Mouse (Mus musculus) gastrocnemius, postnatal 4 days (tissue): ENCODE data around the gene Ifnl3. TPM values are rescaled to one million over a fixed set of nuclear protein-coding genes. Genes with fewer than 3 reads are reported as not detected.
"Not testable (repeated sequence)": the region's sequence is repeated elsewhere in the genome, so short reads cannot be mapped to it uniquely, and the experiment has no call there.

Experiments used
- DNase-seq, 2 experiments: peaks; one replicate each; pipeline ENCODE4 v3.0.0; 2021 to 2022; ENCODE audit warnings: low spot score in 2 of 2, mixed read lengths in 2 of 2
- long read RNA-seq, 2 experiments: library from polyadenylated mRNA; stranded (forward); transcript quantifications; one replicate each; pipeline ENCODE4 v2.0.0; 2021
- total RNA-seq, 2 experiments: library from RNA; stranded (reverse); gene quantifications; 2 replicates each; pipeline ENCODE4 v1.2.3; 2021

The Ifnl3 gene
- not detected for total RNA-seq
- long read RNA-seq, experiment 1, result 0 reads
- long read RNA-seq, experiment 2, result 0 reads

DNA sequence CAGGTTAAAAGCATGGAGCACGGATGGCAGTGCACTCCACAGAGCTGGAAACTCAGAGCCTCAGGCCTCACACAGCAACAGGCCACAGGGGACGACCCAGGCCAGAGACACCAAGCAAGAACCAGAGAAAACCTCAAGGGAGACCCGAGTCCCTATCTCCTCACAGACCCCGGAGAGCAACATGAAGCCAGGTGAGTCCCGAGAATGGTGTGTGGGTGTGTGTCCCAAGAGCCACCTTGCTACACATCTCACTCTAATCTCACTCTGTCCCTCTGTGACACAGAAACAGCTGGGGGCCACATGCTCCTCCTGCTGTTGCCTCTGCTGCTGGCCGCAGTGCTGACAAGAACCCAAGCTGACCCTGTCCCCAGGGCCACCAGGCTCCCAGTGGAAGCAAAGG lies at the start of gene Ifnl3:
Gene Ifnl3, plus strand, starts transcription at position 301 of the 400 bp plus-strand sequence.
- not testable (repeated sequence) for DNase-seq

DNA sequence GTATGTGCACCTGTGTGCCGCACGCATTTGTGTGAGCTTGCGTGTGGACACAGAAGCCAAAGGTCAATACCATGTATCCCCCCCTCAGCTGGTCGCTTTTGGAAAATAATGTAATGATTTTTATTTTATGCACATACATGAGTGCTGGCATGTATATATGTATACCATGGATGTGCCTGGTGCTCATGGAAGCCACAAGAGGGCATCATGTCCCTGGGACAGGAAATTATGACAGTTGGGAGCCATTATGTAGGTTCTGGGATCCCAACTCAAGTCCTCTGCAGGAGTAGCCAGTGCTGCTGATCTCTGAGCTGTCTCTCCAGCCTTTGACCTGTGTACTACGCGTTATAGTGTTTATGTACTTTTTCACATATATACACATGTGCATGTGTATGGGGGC lies 46.4 kb upstream of the Ifnl3 start:
- DNase-seq, result no peak

DNA sequence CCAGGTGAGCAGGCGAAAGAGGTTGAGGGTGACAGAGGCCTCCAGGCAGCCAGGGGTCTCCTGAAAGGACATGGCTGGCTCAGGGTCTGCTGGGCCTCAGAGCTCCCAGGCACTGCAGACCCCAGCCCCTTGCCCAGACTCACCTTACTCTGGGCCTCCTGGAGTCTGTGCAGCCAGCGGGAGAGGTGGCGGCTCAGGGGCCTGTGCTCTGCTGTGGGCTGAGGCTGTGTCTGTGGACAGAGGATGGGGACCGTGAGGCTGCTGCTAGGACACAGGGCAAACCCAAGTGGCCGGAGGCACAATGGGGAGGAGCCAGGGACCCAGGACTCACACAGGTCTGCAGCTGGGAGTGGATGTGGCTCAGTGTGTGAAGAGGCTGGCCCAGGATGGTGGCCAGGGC lies 45.3 kb upstream of the Ifnl3 start:
- DNase-seq, result no peak

DNA sequence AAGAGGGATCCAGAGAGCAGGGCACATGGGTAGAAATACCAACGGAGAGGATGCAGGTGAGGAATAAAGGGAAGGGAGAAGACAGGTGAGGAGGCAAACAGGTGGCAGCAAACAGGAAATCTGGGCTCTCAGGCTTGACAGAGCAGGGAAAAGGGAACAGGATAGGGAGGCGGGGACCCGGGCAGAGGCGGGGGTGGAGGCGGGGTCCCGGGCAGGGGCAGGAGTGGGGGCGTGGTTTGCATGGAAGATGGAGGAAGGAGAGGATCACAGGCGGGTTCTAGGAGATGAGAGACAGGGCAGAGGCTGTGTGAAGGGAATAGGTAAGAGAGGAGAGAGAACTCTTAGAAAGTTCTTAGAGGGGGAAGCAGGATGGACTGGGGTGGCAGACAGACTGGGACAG lies 43.8 kb upstream of the Ifnl3 start:
- DNase-seq, result no peak

DNA sequence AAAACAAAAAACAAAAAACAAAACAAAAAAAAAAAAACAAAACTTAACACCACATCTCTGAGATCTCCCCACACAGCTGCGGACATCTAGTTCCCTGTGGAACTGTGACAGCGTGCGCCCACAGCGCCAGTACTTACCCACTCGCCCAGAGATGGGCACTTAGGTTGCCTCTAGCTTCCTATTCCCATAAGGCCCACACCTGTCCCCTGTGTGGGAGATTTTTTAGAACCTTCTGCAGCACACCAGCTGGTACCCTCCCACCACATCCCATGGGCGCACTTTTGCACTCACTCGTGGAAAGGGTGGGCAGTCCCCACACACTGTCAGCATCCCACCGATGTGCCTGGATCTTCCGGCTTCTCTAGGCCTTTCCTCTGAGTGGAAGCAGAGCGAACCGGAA lies 39.8 kb upstream of the Ifnl3 start:
- no peak for DNase-seq

DNA sequence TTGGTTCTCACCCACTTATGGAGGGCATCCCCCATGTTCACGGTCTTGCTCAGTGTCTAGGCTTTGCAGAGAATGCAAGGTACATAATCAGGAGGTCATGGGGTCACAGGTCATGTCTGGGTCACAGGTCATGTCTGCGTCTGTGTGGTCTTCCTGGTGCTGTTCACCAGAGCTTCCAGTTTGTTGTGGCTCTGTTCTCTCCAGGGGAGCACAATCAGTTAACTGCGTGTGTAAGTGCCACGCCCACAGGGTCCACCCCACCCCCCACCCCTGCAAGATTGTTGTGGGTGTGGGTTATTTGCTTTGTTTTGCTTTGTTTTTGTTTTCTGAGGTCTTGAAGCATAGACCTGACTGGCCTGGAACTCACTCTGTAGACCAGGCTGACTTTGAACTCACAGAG lies 38.4 kb upstream of the Ifnl3 start:
- no peak for DNase-seq

DNA sequence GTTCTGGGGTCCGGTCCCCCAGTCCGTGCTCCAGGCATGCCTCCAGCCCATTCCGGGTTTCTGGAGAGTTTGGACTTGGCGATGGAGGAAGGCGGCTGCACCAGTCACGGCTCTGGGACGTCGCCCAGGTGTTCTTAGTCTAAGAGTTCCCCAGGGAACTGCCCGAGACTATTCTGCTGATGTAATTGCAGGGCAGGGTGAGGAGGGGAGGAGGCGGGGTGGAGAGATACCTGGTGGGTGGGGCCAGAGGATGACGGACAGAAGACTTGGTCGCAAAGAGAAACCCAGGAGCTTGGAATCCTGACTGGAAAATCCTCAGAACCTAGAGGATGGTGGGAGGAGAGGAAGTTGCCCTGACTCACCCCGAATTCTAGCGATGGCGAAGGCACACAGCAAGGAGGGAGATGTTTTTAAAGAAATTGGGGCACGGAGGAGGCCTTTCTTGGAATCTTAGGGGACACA lies 34.6 kb upstream of the Ifnl3 start:
- DNase-seq, result no peak

DNA sequence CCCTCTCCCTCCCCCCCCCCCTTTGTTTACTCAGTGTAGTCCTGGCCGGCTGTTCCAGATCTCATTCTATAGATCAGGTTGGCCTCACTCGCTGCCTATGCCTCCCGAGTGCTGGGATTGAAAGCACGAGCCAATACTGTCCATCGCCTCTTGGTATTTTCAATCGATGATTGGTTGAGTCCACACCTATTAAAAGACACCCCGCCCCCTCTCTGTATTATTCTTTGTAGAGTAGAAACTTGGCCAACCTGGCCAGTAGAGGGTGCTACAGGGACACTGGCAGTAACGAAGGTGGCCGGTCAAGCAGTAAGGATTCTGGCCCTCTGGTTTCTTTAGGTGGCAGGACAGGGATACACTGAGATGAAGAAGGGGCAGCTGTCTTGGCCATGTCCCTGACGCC lies 32.2 kb upstream of the Ifnl3 start:
- no peak for DNase-seq

DNA sequence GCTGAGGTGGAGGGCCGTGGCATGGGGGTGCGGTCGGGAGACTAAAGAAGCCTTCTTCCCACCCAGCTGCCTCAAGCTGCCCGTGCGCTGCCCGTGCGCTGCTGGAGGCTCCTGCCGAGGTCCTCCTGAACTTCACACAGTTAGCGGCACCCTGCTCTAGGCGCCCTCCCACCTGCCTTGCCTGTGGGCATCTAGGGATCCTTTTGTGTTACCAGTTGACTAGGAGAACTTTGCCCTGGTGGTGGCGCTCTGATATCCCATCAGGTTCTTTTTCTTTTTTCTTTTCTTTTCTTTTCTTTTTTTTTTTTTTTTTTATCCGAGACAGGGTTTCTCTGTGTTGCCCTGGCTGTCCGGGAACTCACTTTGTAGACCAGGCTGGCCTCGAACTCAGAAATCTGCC lies 31.7 kb upstream of the Ifnl3 start:
- DNase-seq, result no peak

DNA sequence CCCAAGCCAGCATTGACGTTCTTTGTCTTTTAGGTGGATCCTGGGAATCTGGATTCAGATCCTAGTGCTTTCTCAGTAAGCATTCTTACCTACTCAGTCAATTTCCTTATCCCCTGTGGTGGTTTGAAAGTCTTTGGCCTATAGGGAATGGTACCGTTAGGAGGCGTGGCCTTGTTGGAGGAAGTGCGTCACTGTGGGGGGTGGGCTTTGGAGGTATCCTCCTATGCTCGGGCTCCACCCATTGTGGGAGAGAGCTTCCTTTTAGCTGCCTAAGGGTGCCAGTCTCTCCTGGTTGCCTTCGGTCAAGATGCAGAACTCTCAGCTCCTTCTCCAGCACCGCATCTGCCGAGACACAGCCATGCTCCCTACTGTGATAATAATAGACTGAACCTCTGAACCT lies 30.3 kb upstream of the Ifnl3 start:
- DNase-seq, result no peak

DNA sequence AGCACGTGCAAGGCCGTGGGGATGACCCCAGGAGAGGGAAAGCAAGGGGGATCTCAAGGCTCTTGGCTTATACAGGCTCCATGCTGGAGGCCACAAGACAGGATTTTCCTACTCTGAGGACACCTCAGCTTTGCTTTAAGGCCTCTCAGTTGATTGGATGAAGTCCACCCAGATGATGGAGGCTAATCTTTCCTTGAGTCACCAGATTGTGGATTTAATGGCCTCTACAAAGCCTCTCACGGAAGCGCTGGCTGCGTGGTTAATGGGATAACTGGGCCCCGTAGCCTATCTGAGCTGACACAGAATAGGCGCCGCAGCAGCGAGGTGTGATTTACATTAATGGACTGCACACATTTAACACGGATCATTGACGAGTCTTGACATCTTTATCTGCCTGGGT lies 27.2 kb upstream of the Ifnl3 start:
- DNase-seq, result no peak

DNA sequence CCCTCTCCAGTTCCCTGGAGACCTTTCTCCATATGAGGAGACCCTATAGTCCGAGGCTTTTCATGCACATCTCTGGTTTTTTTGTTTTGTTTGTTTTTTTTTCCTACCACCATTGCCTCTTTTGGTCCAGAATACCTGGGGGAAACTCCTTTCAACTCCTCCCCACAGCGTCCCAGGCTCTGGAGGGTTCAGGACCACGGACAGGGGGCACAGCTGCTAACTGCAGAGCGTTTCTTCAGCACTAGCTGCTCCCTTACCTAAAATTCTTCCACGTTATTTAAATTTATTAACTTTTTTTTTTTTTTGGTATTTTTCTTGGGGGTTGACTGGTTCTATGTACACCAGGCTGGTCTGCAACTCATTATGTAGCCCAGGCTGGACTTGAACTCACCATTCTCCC lies 17.1 kb upstream of the Ifnl3 start:
- DNase-seq, result no peak

DNA sequence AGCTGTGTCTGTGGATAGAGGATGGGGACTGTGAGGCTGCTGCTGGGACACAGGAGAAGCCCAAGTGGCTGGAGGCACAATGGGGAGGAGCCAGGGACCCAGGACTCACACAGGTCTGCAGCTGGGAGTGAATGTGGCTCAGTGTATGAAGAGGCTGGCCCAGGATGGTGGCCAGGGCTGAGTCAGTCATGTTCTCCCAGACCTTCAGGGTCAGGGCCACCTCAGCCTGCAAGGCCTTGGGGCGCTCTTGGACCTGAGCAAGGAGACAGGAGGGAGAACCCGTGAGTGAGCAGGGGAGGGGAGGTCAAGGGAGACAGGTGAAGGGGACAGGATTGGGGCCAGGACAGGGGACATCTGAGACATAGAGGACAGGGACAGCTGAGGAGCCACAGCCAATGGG lies 13.5 kb upstream of the Ifnl3 start:
- not testable (repeated sequence) for DNase-seq

DNA sequence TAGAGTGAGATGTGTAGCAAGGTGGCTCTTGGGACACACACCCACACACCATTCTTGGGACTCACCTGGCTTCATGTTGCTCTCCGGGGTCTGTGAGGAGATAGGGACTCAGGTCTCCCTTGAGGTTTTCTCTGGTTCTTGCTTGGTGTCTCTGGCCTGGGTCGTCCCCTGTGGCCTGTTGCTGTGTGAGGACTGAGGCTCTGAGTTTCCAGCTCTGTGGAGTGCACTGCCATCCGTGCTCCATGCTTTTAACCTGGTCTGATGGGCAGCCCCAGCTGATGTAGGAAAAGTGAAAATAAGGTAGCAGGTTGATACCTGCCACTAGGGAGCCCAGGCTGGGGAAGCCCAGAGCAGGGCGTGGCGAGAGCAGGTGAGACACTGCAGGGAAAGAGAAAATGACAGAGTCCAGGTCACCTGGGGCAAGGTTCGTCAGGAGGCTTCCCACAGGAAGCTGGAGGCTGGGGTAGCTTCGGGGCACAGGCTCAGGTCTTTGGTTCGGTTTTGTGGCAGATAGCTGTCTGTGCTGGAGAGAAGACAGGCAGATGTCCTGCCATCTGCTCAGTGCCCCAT lies 12.1 kb upstream of the Ifnl3 start, which contains the start of gene Ifnl2:
Gene Ifnl2, minus strand, starts transcription at position 51 of the 570 bp plus-strand sequence.
- not testable (repeated sequence) for DNase-seq

DNA sequence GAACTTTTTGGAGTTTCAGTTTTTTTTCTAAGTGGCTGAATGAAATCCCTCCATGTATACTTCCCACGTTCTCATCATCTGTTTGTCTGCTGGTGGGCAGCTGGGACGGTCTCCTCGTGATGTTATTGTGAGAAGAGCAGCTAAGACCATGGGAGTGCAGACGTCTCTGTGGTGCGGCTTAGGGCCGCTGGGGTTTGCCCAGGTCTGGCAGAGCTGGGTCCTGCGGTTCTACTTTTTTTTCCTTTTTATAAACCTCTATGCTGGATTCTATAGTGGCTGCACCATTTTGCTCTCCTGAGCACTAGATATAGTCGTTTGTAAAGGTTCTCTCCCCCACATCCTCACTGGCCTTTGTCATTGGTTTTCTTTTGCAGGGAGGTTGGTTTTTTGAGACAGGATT lies 11.2 kb upstream of the Ifnl3 start:
- DNase-seq, result no peak

DNA sequence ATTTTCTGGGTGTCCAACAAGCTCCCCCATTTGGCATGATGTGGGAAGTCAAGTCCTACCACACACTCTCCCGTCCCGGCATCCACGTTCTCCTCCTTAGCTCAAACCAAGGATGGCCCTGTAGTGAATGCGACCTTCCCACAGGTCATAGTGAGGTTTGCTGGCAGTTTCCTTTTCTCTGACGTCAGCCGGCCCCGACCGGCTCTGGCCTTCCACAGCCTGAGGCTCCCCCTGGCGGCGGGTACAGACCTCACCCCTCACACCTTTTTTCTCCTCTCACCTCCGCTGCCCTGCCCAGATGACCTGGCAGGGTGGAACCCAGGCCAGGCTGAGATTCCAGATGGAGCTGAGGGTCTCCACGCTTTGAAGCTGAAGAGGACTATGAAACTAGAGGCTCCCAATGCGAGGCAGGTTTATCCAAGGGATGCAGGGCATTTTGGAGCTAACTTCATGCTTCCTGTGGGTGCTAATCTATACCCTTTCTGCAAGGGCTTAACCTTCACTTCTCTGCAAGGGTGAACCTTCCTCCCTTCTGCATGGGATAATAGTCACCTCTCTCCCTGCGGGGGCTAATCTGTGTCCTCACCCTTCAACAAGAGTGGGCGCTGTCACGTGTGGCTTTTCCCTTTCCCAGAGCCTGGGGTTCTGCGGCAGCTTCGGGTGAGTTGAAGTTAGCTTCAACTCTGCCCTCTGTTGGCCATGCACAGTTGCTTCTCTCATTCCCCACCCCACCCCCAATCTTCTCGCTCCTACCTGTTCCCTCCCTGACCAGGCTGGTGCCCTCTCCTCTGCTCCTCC lies 5.5 kb downstream of the Ifnl3 start:
- peak; percentile 72 to 76 for DNase-seq

DNA sequence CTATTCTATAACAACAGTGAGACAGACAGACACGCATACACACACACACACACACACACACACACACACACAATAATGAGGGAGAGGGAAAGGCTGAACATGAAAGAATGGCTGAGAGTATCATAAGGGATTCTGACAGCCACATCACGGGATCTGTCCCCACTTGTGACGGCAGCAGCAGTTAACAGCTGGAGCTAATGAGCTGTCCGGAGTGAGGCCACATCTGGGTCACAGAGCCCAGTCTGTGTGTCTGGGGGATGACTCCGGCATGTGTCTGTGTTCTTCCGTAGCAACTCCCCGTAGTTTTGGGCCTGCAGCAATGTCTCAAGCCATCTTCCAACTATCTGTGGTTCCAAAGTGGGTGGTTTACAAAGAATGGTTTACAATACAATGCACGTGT lies 9.4 kb downstream of the Ifnl3 start:
- DNase-seq, result no peak

DNA sequence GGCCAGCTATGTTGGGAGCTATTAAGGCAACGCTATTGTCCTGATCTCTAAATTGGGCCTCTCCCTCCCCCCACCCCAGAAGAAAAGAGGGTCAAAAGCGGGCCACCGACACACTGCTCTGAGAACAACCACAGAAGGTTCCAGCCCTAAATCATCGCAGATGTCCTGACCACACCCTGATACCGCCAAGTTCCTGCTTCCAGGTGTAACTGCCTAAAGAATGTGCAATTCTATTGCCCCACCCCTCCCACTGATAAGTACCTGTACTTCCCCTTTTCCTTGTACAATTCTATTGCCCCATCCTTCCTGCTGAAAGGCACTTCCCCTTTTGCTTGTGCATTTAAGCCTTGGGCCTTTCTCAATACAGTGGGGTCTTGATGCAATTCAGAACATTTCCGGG lies 16.2 kb downstream of the Ifnl3 start:
- not testable (repeated sequence) for DNase-seq

DNA sequence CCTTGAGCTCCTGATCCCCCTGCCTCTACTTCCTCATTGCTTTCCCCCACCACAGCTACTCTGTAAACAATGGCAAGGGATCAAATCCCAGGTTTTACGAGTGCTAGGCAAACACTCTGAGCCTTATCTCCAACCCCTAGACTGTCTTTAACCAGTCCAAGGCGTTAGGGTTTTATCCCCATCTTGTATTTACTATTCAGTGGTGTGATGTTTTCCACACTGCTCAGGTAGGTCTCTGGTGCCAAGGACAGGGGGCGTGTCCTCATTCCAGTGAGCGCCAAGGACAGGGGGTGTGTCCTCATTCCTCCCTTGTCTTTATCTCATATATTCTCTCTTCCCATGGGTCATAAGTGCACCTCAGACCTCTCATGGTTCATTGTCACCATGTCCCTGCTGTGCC lies 17.9 kb downstream of the Ifnl3 start, which contains the start of gene Sycn:
Gene Sycn, plus strand, starts transcription at position 360 of the 400 bp plus-strand sequence.
- no peak for DNase-seq

DNA sequence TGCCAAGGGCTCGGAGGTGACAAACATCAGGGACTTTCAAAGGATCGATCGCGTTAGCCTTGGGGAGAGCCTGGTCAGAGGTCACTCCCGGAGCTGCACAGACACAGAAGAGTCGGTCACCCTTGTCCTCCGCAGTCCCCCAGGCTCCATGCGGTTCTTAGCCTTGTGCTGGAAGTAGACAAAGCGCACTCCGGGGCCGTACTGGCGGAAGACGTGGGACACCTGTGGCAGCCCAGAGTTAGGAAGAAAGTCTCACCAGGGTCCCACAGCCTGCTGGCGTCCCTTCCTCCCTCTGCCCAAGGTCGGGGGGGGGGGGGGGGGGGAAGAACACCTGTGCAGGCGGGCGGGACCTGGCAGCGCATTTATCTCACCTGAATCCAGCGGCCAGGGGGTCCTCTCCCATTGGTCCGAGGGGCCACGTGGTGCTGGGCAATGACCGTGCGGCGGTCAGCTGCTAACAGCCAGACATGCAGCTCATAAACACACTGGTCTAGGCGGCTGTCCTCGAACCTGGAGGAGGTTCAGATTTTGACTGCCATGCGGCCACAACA lies 21.5 kb downstream of the Ifnl3 start:
- DNase-seq, result no peak

DNA sequence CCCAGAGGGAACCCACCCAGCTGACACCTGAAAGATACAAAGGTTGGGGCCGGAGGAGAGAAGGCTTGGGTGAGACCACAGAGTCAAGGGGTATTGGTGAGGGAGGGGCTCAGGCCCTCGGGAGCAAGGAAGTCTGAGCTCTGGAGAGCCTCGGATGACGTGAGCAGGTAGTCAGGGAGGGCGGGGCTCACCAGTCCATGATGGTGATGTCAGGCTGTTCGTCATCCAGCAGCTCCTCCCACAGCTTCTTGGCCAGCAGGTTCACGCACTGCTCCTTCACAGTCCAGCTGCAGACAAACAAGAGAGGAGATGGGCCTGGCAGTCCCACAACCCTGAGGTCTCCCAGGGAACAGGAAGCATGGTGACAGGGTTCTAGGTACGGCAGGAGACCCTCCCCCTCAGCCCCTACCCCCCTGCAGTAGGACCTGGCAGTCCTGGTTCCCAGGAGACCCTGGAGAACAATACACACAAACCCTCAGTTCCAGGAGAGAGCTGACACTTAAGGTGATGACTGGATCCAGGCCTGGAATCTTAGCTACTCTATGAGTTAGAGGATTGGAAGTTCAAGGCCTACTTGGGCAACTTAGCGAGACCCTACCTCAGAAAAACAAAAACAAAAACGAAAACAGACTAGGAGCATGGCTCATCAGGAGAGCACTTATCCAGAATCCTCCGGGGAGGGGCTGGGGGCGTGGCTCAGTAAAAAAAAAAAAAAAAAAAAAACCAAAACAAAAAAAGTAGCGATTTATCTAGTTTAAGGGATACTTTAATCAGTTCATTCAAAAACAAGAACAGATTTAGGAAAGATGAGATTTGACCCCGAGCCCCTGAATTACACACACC lies 22.6 kb downstream of the Ifnl3 start:
- no peak for DNase-seq

DNA sequence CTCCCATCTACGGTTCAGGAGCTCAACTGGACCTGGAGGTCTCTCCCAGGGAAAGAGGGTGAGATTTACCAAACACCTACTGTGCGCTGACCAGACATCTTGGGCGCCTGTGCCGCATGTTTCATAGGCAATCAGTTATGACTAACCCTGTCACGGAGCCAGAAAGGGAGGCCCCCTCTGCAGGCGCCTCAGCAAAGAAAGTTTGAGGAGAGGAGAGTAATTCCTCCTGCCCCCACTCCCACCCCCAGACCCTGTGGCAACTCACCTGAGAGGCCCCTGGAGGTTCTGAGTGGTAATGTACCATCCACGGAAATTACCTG lies 23.2 kb downstream of the Ifnl3 start:
- DNase-seq, result no peak
